Mouse (Mus musculus): ENCODE measurements around the gene H60c. TPM values are rescaled to one million over a fixed set of nuclear protein-coding genes. Genes with fewer than 3 reads are reported as not detected.

Gene H60c
- polyA plus RNA-seq, 1 experiment from 2014 or later: not detected

Other genes starting within 250 kb of the H60c start
- not detected in 3 replicates for gene Ppp1r14c, start 98.3 kb upstream of the H60c start, polyA plus RNA-seq (2018)